Mouse (Mus musculus) embryo, embryonic 9.5 days (tissue): ENCODE measurements around the gene Olfr1233.

Experiments
- DNase-seq: peaks from one replicate; pipeline ENCODE4 v3.0.0-alpha.2; 2017; ENCODE audit errors: extremely low spot score

Olfr1233 gene

DNA sequence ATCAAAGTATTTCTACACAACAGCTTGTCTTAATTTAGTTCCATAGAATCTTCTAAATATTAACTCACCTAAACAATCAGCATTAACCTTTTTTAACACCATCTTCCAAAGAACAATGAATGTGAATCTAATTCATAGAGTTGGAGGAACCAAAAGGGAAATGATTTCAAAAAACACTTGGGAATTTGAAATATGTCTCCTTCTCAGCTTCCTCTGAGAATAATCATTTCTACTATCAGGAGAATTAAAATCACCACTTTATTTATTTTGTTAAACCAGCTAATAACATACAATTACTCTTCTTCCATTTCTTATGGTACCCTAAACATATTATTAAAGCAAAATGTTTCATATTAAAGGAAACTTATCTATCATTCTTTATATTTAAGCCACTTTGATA is at the start of gene Olfr1233:
Gene Olfr1233, minus strand, starts transcription at position 101 of the 400 bp plus-strand sequence.
- no peak for DNase-seq

DNA sequence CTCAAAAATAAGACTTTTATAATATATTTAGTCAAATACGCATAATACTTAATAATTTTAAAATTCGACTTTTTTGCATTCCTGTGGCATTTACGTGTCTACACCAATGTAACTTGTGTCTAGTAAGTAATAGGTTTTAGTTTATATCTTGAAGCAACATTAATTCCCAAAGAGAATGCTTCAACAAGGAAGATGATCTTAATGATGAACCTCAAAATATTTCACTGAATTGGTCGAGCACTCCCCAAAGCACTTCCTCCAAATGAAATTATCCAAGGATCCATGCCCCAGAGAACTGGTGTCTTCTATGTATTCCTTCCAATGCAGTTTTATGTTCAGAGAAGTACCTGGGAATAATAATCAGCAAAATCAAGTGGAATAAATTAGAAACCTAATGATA is 22.6 kb upstream of the Olfr1233 start, which contains the start of gene Olfr1234:
Gene Olfr1234, minus strand, starts transcription at position 101 of the 400 bp plus-strand sequence.
- DNase-seq = no peak

DNA sequence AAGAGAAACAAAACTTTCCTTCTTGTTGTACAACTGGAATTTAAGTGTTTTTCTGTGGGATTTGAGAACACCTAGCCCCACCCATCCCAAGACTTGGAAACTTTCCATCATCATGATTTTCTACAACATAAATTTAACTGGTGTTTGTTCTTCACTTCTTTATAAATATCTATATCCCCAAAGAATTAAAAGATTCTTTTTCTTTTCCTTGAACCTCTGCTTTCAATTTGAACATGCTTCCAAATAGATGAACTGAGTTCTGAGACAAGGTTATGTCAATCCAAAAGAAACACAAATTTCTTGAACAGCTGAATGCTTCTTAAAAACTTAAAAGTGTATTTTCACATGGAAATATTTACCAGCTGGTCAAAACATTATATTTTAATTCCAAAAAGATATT is 12.6 kb downstream of the Olfr1233 start, which contains the start of gene Olfr1232:
Gene Olfr1232, minus strand, starts transcription at position 101 of the 400 bp plus-strand sequence.
- DNase-seq = no peak

DNA sequence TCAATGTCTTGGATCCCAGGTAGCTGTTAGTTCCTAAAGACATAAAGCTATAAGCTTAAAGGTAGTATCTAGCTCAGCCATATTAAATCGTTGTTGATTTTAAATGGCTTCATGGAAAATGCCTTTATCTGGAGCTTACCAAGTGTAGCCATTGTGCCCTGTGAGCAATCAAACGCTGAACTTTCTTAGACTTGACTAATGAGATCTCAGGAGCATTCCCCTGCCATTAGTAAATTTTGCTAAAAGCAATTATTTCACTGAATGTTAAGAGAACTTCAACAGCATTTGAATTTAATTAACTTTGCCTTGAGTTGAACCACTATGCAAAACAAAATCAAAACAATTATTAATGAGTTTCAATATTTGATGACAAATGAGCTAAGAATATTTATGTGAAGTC is 35.2 kb downstream of the Olfr1233 start, which contains the start of gene Olfr1231:
Gene Olfr1231, minus strand, starts transcription at position 101 of the 400 bp plus-strand sequence.
- no peak for DNase-seq

DNA sequence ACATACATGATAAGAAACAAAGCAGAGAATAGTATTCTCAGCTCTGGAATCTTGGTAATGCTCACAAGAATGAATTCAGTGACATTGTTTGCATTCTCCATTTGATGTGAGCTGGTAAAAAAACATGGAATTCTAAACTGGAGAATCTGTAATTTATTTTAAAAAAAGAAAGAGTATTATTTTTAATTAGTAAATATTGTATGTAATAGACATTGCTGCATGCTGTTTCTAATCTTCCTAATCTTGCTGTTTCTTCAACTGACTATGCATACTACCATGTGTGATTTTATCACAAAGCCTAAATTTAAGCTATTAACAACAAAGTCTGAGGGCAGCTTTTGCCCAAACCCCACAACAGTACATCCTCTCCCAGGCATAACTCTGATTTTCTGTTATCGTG is 45.0 kb downstream of the Olfr1233 start, which contains the start of gene Olfr1230:
Gene Olfr1230, minus strand, starts transcription at position 101 of the 400 bp plus-strand sequence.
- no peak for DNase-seq

DNA sequence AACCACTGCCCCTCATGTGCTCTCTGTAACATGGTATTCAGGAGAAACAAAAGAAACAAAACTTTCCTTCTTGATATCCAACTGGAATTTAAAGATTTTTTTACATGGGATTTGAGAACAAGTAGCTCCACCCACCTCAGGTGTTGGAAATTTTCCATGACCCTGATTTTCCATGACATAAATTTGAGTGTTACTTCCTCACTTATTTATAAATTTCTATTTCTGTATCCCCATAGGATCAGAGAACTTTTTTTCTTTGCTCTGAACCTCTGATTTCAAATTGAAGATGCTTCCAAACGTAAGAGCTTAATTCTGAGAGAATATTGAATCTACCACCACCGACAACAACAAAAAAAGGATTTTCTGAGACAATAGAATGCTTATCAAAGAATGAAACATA is 54.3 kb downstream of the Olfr1233 start, which contains the start of gene Olfr1229:
Gene Olfr1229, minus strand, starts transcription at position 101 of the 400 bp plus-strand sequence.
- no peak for DNase-seq
